Mouse (Mus musculus) kidney, postnatal 25 days (tissue): ENCODE data around the gene Chst11.

Experiments used
- DNase-seq, 2 experiments: peaks; one replicate each; pipeline ENCODE4 v3.0.0; 2021; ENCODE audit warnings: mixed read lengths in 2 of 2

Chst11 gene

GRCm38 (mm10) chr10:83036340-83037045 lies 51.2 kb downstream of the Chst11 start:
- DNase-seq: no peak

- DNase-seq: no peak
Measured at GRCm38 (mm10) chr10:83038166-83038565, 52.9 kb downstream of the Chst11 start.

GRCm38 (mm10) chr10:83039414-83039813 lies 54.1 kb downstream of the Chst11 start:
- no peak for DNase-seq

- no peak for DNase-seq
Measured at GRCm38 (mm10) chr10:83041875-83042274, 56.6 kb downstream of the Chst11 start.

GRCm38 (mm10) chr10:83042613-83043477 lies 57.5 kb downstream of the Chst11 start:
- peak; percentile 66 to 89 for DNase-seq

GRCm38 (mm10) chr10:83043478-83044259 lies 58.4 kb downstream of the Chst11 start:
- DNase-seq: no peak

GRCm38 (mm10) chr10:83049174-83049780 lies 64.0 kb downstream of the Chst11 start:
- no peak for DNase-seq

GRCm38 (mm10) chr10:83053886-83054550 lies 68.7 kb downstream of the Chst11 start:
- peak; percentile 67 to 68 for DNase-seq

- DNase-seq: no peak
Measured at GRCm38 (mm10) chr10:83056291-83056690, 71.0 kb downstream of the Chst11 start.

- peak; percentile 27 to 54 for DNase-seq
Measured at GRCm38 (mm10) chr10:83056866-83057265, 71.6 kb downstream of the Chst11 start.

- DNase-seq: no peak
Measured at GRCm38 (mm10) chr10:83060066-83060782, 74.9 kb downstream of the Chst11 start.

- DNase-seq: peak; percentile 70 to 81
Measured at GRCm38 (mm10) chr10:83062315-83062714, 77.0 kb downstream of the Chst11 start.

GRCm38 (mm10) chr10:83064796-83065195 lies 79.5 kb downstream of the Chst11 start:
- no peak for DNase-seq

GRCm38 (mm10) chr10:83066159-83066558 lies 80.9 kb downstream of the Chst11 start:
- DNase-seq: no peak

GRCm38 (mm10) chr10:83067305-83067704 lies 82.0 kb downstream of the Chst11 start:
- DNase-seq: no peak

- no peak for DNase-seq
Measured at GRCm38 (mm10) chr10:83068466-83068865, 83.2 kb downstream of the Chst11 start.

- DNase-seq: peak; percentile 29 to 52
Measured at GRCm38 (mm10) chr10:83069791-83070190, 84.5 kb downstream of the Chst11 start.

- DNase-seq: no peak
Measured at GRCm38 (mm10) chr10:83071785-83072580, 86.7 kb downstream of the Chst11 start.

GRCm38 (mm10) chr10:83073119-83073518 lies 87.8 kb downstream of the Chst11 start:
- DNase-seq: no peak

GRCm38 (mm10) chr10:83076816-83077215 lies 91.5 kb downstream of the Chst11 start:
- no peak for DNase-seq

GRCm38 (mm10) chr10:83078723-83079122 lies 93.4 kb downstream of the Chst11 start:
- no peak for DNase-seq
